In genomic region chr2:166140427-166140826, GRCm38 (mm10) we compare ENCODE assay signal across 9 mouse cellular contexts. TPM values are rescaled to one million over a fixed set of nuclear protein-coding genes. Genes with fewer than 3 reads are reported as not detected.
DNase-seq lines count a peak whose midpoint lies in the region; ATAC-seq and TF ChIP-seq lines count a peak whose summit lies in the region.
"Had no signal": no experiment of that assay in that cellular context is flagged by ENCODE, and none has a peak within 500 bp of the region (broad histone marks: within the 10 kb centered on the region; RNA-seq: fewer than 3 reads in every experiment).

No protein-coding gene starts in this region.

- H3K27me3 ChIP-seq in intestine, postnatal 0 days (replicated peaks; ENCODE audit: control insufficient read depth, insufficient read depth, low read length), result no peaks in the 10 kb centered on the region
- no peaks in the 10 kb centered on the region for H3K27me3 ChIP-seq in intestine, embryonic 16.5 days (replicated peaks; ENCODE audit: control insufficient read depth, insufficient read depth, low read length)
- H3K27me3 ChIP-seq in heart, postnatal 0 days (ENCODE audit: control insufficient read depth, insufficient read depth, low read length), result no peaks in the 10 kb centered on the region
- no peaks in the 10 kb centered on the region; the same call in 1 of the 2 replicates for H3K27me3 ChIP-seq in lung, postnatal 0 days (replicated peaks; ENCODE audit: insufficient read depth, low read length)
- no peaks in the 10 kb centered on the region for H3K27me3 ChIP-seq in liver, postnatal 0 days (ENCODE audit: insufficient read depth, low read length)
- no peaks in the 10 kb centered on the region for H3K27me3 ChIP-seq in midbrain, embryonic 13.5 days
- H3K27me3 ChIP-seq in hindbrain, embryonic 14.5 days (ENCODE audit: control insufficient read depth, insufficient read depth, low read length), result no peaks in the 10 kb centered on the region
- H3K27me3 ChIP-seq: neural tube, embryonic 12.5 days had no signal

- H3K4me2 ChIP-seq in intestine, postnatal 0 days (replicated peaks; ENCODE audit: low read depth), result no peak overlapping the region
- no peak overlapping the region for H3K4me2 ChIP-seq in intestine, embryonic 16.5 days (ENCODE audit: low read depth, low read length)
- no peak overlapping the region for H3K4me2 ChIP-seq in heart, postnatal 0 days (ENCODE audit: low read depth, low read length)
- H3K4me2 ChIP-seq in lung, postnatal 0 days (replicated peaks; ENCODE audit: low read depth, low read length), result no peak overlapping the region
- H3K4me2 ChIP-seq in liver, postnatal 0 days (ENCODE audit: low read depth, low read length), result no peak overlapping the region
- H3K4me2 ChIP-seq in midbrain, embryonic 13.5 days (replicated peaks), result no peak overlapping the region
- no peak overlapping the region for H3K4me2 ChIP-seq in hindbrain, embryonic 14.5 days (replicated peaks)
- H3K4me2 ChIP-seq: neural tube, embryonic 12.5 days had no signal

- TF ChIP-seq EP300 in heart, postnatal 0 days (IDR thresholded peaks at IDR 0.05; ENCODE audit: low read depth), result no peak
- TF ChIP-seq EP300 in lung, postnatal 0 days (IDR thresholded peaks at IDR 0.05), result no peak
- TF ChIP-seq EP300 in liver, postnatal 0 days (IDR thresholded peaks at IDR 0.05; ENCODE audit: low read depth), result no peak

- no peak for TF ChIP-seq CTCF in intestine, postnatal 0 days (IDR thresholded peaks at IDR 0.05; ENCODE audit: low read depth)
- TF ChIP-seq CTCF in heart, postnatal 0 days (IDR thresholded peaks at IDR 0.05; ENCODE audit: low read depth), result no peak
- no peak for TF ChIP-seq CTCF in lung, postnatal 0 days (IDR thresholded peaks at IDR 0.05)
- TF ChIP-seq CTCF in liver, postnatal 0 days (IDR thresholded peaks at IDR 0.05; ENCODE audit: low read depth), result no peak

- peak; percentile 89 for DNase-seq in adrenal gland, postnatal 25 days
- peak; percentile 81 for DNase-seq in heart, postnatal 0 days (ENCODE audit: low spot score)
- DNase-seq in lung, postnatal 0 days (ENCODE audit: low spot score), result peak; percentile 42
- DNase-seq in liver, postnatal 0 days, result no peak
- no peak for DNase-seq in hindbrain, embryonic 14.5 days (ENCODE audit: low spot score)

- no peak overlapping the region for H3K9ac ChIP-seq in intestine, postnatal 0 days (ENCODE audit: low read depth, low read length)
- H3K9ac ChIP-seq in intestine, embryonic 16.5 days (ENCODE audit: low read depth, low read length), result no peak overlapping the region
- H3K9ac ChIP-seq in heart, postnatal 0 days (replicated peaks; ENCODE audit: low read depth, low read length), result no peak overlapping the region
- no peak overlapping the region for H3K9ac ChIP-seq in lung, postnatal 0 days (replicated peaks; ENCODE audit: low read depth)
- H3K9ac ChIP-seq in liver, postnatal 0 days (replicated peaks), result no peak overlapping the region
- no peak overlapping the region for H3K9ac ChIP-seq in midbrain, embryonic 13.5 days (replicated peaks)
- H3K9ac ChIP-seq in hindbrain, embryonic 14.5 days, result no peak overlapping the region
- H3K9ac ChIP-seq: neural tube, embryonic 12.5 days had no signal

- H3K9me3 ChIP-seq in intestine, postnatal 0 days (ENCODE audit: control insufficient read depth), result no peaks in the 10 kb centered on the region
- H3K9me3 ChIP-seq in intestine, embryonic 16.5 days (ENCODE audit: control insufficient read depth, low read length), result no peaks in the 10 kb centered on the region
- no peaks in the 10 kb centered on the region for H3K9me3 ChIP-seq in heart, postnatal 0 days (replicated peaks; ENCODE audit: control insufficient read depth, low read length)
- H3K9me3 ChIP-seq in lung, postnatal 0 days (ENCODE audit: low read length), result no peaks in the 10 kb centered on the region
- H3K9me3 ChIP-seq in liver, postnatal 0 days (ENCODE audit: low read length), result no peaks in the 10 kb centered on the region
- H3K9me3 ChIP-seq in midbrain, embryonic 13.5 days, result no peaks in the 10 kb centered on the region
- no peaks in the 10 kb centered on the region for H3K9me3 ChIP-seq in hindbrain, embryonic 14.5 days (ENCODE audit: control insufficient read depth, low read length)
- H3K9me3 ChIP-seq: neural tube, embryonic 12.5 days had no signal

- 55% methylated on average over 9 of the region's 9 CpGs for WGBS in intestine, postnatal 0 days
- 66% methylated on average over 9 of the region's 9 CpGs for WGBS in intestine, embryonic 16.5 days
- 9% methylated on average over 9 of the region's 9 CpGs for WGBS in heart, postnatal 0 days
- 36% methylated on average over 9 of the region's 9 CpGs for WGBS in lung, postnatal 0 days
- 62% methylated on average over 9 of the region's 9 CpGs for WGBS in liver, postnatal 0 days (ENCODE audit: insufficient replicate concordance)
- 94% methylated on average over 9 of the region's 9 CpGs for WGBS in midbrain, embryonic 13.5 days
- 73% methylated on average over 9 of the region's 9 CpGs for WGBS in hindbrain, embryonic 14.5 days

- H3K36me3 ChIP-seq in intestine, postnatal 0 days (ENCODE audit: control insufficient read depth, insufficient read depth), result peaks cover 8% of the 10 kb centered on the region; the same call in 1 of the 2 replicates
- H3K36me3 ChIP-seq in intestine, embryonic 16.5 days (ENCODE audit: control insufficient read depth, insufficient read depth, low read length), result no peaks in the 10 kb centered on the region
- H3K36me3 ChIP-seq in heart, postnatal 0 days (replicated peaks; ENCODE audit: control insufficient read depth, insufficient read depth, low read length), result no peaks in the 10 kb centered on the region
- no peaks in the 10 kb centered on the region for H3K36me3 ChIP-seq in lung, postnatal 0 days (ENCODE audit: insufficient read depth, low read length)
- H3K36me3 ChIP-seq in liver, postnatal 0 days (replicated peaks; ENCODE audit: insufficient read depth, low read length), result no peaks in the 10 kb centered on the region
- no peaks in the 10 kb centered on the region for H3K36me3 ChIP-seq in midbrain, embryonic 13.5 days
- H3K36me3 ChIP-seq in hindbrain, embryonic 14.5 days (replicated peaks; ENCODE audit: control insufficient read depth, insufficient read depth), result no peaks in the 10 kb centered on the region

- H3K4me3 ChIP-seq in intestine, postnatal 0 days (ENCODE audit: low read depth, low read length), result no peak overlapping the region
- no peak overlapping the region for H3K4me3 ChIP-seq in intestine, embryonic 16.5 days (ENCODE audit: low read length)
- no peak overlapping the region for H3K4me3 ChIP-seq in heart, postnatal 0 days (ENCODE audit: low read depth, low read length)
- no peak overlapping the region for H3K4me3 ChIP-seq in lung, postnatal 0 days (ENCODE audit: low read depth, low read length)
- no peak overlapping the region for H3K4me3 ChIP-seq in liver, postnatal 0 days (ENCODE audit: low read depth, low read length)
- H3K4me3 ChIP-seq in midbrain, embryonic 13.5 days (replicated peaks), result no peak overlapping the region
- H3K4me3 ChIP-seq in hindbrain, embryonic 14.5 days (replicated peaks; ENCODE audit: low read length), result no peak overlapping the region
- H3K4me3 ChIP-seq: neural tube, embryonic 12.5 days had no signal

- ATAC-seq in intestine, postnatal 0 days, result no peak
- ATAC-seq in intestine, embryonic 16.5 days, result no peak
- peak; percentile 50 for ATAC-seq in heart, postnatal 0 days (ENCODE audit: insufficient read depth, low read depth)
- ATAC-seq in lung, postnatal 0 days, result no peak
- no peak for ATAC-seq in liver, postnatal 0 days
- no peak for ATAC-seq in midbrain, embryonic 13.5 days
- no peak for ATAC-seq in hindbrain, embryonic 14.5 days (ENCODE audit: low FRiP score)

- H3K4me1 ChIP-seq in intestine, postnatal 0 days (replicated peaks; ENCODE audit: control insufficient read depth, insufficient read depth, low read length), result peaks cover 14% of the 10 kb centered on the region
- peaks cover 55% of the 10 kb centered on the region for H3K4me1 ChIP-seq in intestine, embryonic 16.5 days (ENCODE audit: control insufficient read depth, insufficient read depth, low read length)
- H3K4me1 ChIP-seq in heart, postnatal 0 days (ENCODE audit: control insufficient read depth, insufficient read depth), result peaks cover 46% of the 10 kb centered on the region
- no peaks in the 10 kb centered on the region; the same call in 1 of the 2 replicates for H3K4me1 ChIP-seq in lung, postnatal 0 days (ENCODE audit: insufficient read depth, low read depth, low read length)
- no peaks in the 10 kb centered on the region for H3K4me1 ChIP-seq in liver, postnatal 0 days (ENCODE audit: insufficient read depth)
- peaks cover 30% of the 10 kb centered on the region for H3K4me1 ChIP-seq in midbrain, embryonic 13.5 days (replicated peaks)
- H3K4me1 ChIP-seq in hindbrain, embryonic 14.5 days (replicated peaks; ENCODE audit: control insufficient read depth, insufficient read depth, low read length), result peaks cover 26% of the 10 kb centered on the region

- peak overlapping the region; percentile 17; the same call in 1 of the 2 replicates for H3K27ac ChIP-seq in intestine, postnatal 0 days (ENCODE audit: low read depth, low read length)
- H3K27ac ChIP-seq in intestine, embryonic 16.5 days (ENCODE audit: low read length), result no peak overlapping the region
- peak overlapping the region; percentile 76 for H3K27ac ChIP-seq in heart, postnatal 0 days (ENCODE audit: low read depth)
- no peak overlapping the region for H3K27ac ChIP-seq in lung, postnatal 0 days (ENCODE audit: low read length)
- no peak overlapping the region for H3K27ac ChIP-seq in liver, postnatal 0 days (ENCODE audit: low read depth)
- no peak overlapping the region for H3K27ac ChIP-seq in midbrain, embryonic 13.5 days
- no peak overlapping the region for H3K27ac ChIP-seq in hindbrain, embryonic 14.5 days
- H3K27ac ChIP-seq: neural tube, embryonic 12.5 days had no signal

RNA-seq across cellular contexts. Expression of gene Sulf2, which starts 15.0 kb away (rescaled TPM):
- polyA plus RNA-seq in intestine, postnatal 0 days (2015; fragmentation: Nextera tagmentation; extraction: Ambion mirVana), result 66.0 and 66.4 TPM in 2 replicates
- 68.4 and 76.3 TPM in 2 replicates for polyA plus RNA-seq in intestine, embryonic 16.5 days (2015; fragmentation: Nextera tagmentation; extraction: Ambion mirVana)
- total RNA-seq in adrenal gland, postnatal 25 days (2021), result 54.4 and 55.9 TPM in 2 replicates
- 86.5 and 94.0 TPM in 2 replicates for total RNA-seq in heart, postnatal 0 days (2014; rRNA removed; ENCODE audit: low replicate concordance)
- polyA plus RNA-seq in heart, postnatal 0 days (2015; fragmentation: Nextera tagmentation; extraction: Ambion mirVana), result 51.9 and 54.8 TPM in 2 replicates
- 10.8 and 13.6 TPM in 2 replicates for polyA plus RNA-seq in lung, postnatal 0 days (2015; fragmentation: Nextera tagmentation; extraction: Ambion mirVana)
- polyA plus RNA-seq in liver, postnatal 0 days (2015; fragmentation: Nextera tagmentation; extraction: Ambion mirVana), result 1.6 and 1.8 TPM in 2 replicates
- 60.7 and 73.4 TPM in 2 replicates for polyA plus RNA-seq in midbrain, embryonic 13.5 days (2015; fragmentation: Nextera tagmentation; extraction: Ambion mirVana)
- 125 TPM in 2 replicates for polyA plus RNA-seq in hindbrain, embryonic 14.5 days (2014; fragmentation: Nextera tagmentation; extraction: Ambion mirVana)

Comparison
In these comparisons a context has a peak if more than half of its experiments do, and no peak if none do; other contexts are left out.
1. H3K27ac ChIP-seq: peak in intestine, postnatal 0 days (single experiment) and heart, postnatal 0 days (single experiment); none in intestine, embryonic 16.5 days (single experiment), lung, postnatal 0 days (single experiment), liver, postnatal 0 days (single experiment), midbrain, embryonic 13.5 days (single experiment) and hindbrain, embryonic 14.5 days (single experiment).
2. DNase-seq: peak in adrenal gland, postnatal 25 days (single experiment), heart, postnatal 0 days (single experiment) and lung, postnatal 0 days (single experiment); none in liver, postnatal 0 days (single experiment) and hindbrain, embryonic 14.5 days (single experiment).